Mouse (Mus musculus) left cerebral cortex, adult 9 months (tissue): ENCODE measurements around the gene Dcst2.

ENCODE experiments used
- DNase-seq, 2 experiments: peaks; one replicate each; pipeline ENCODE4 v3.0.0; 2022; ENCODE audit warnings: low spot score in 2 of 2

Dcst2 gene

GRCm38 (mm10) chr3:89411490-89412393, 50.0 kb downstream of the Dcst2 start, which contains the start of gene Flad1:
Gene Flad1 (minus strand): TSS chr3:89411870.
- DNase-seq: peak; percentile 99 to 100

GRCm38 (mm10) chr3:89416158-89416557, 54.4 kb downstream of the Dcst2 start:
- DNase-seq: no peak

GRCm38 (mm10) chr3:89417131-89417530, 55.4 kb downstream of the Dcst2 start:
- DNase-seq: no peak

- DNase-seq: no peak
These were observed 56.0 kb downstream of the Dcst2 start for GRCm38 (mm10) chr3:89417840-89418169.

GRCm38 (mm10) chr3:89418170-89418860, 56.5 kb downstream of the Dcst2 start, which contains the start of the genes Cks1b and Shc1:
Gene Cks1b (minus strand): TSS chr3:89418383.
Gene Shc1 (plus strand): TSS chr3:89418443.
- peak; percentile 97 for DNase-seq

GRCm38 (mm10) chr3:89418861-89419250, 57.1 kb downstream of the Dcst2 start:
- no peak for DNase-seq

- DNase-seq: no peak
These were observed 57.8 kb downstream of the Dcst2 start for GRCm38 (mm10) chr3:89419571-89419970.

- DNase-seq: no peak
These were observed 58.2 kb downstream of the Dcst2 start for GRCm38 (mm10) chr3:89419981-89420380.

GRCm38 (mm10) chr3:89420421-89420820, 58.6 kb downstream of the Dcst2 start:
- DNase-seq: no peak

- DNase-seq: peak; percentile 53 to 79
These were observed 59.4 kb downstream of the Dcst2 start for GRCm38 (mm10) chr3:89421002-89421774.

GRCm38 (mm10) chr3:89421810-89422473, 60.2 kb downstream of the Dcst2 start:
- DNase-seq: no peak

GRCm38 (mm10) chr3:89422556-89423205, 60.9 kb downstream of the Dcst2 start:
- no peak for DNase-seq

GRCm38 (mm10) chr3:89424416-89425140, 62.8 kb downstream of the Dcst2 start:
- no peak for DNase-seq

GRCm38 (mm10) chr3:89425141-89425525, 63.4 kb downstream of the Dcst2 start:
- no peak for DNase-seq

GRCm38 (mm10) chr3:89425876-89426275, 64.1 kb downstream of the Dcst2 start:
- no peak for DNase-seq
